Mouse (Mus musculus): Measurements from ENCODE around the gene Vmn2r56. TPM values are rescaled to one million over a fixed set of nuclear protein-coding genes. Genes with fewer than 3 reads are reported as not detected.
"Not testable (repeated sequence)": the region's sequence is repeated elsewhere in the genome, so short reads cannot be mapped to it uniquely, and the experiment has no call there.

Vmn2r56 gene
- not detected in 2 replicates for polyA plus RNA-seq (2014; fragmentation: Nextera tagmentation; extraction: Ambion mirVana)

GRCm38 (mm10) chr7:12734904-12735303 lies at the start of gene Vmn2r56:
Gene Vmn2r56, minus strand, starts transcription at chr7:12735004.
- no peaks in the 10 kb centered on the region for H3K9me3 ChIP-seq (ENCODE audit: control insufficient read depth, low read length)
- no peak within 1 kb of the TSS for H3K4me3 ChIP-seq (ENCODE audit: low read depth, low read length)
- no peak within 1 kb of the TSS for H3K27ac ChIP-seq (ENCODE audit: low read depth)
- DNase-seq (ENCODE audit: low spot score) (no peak), ATAC-seq (replicated peaks; ENCODE audit: low FRiP score, low TSS enrichment, low read depth) (no peak)
- no peaks in the 10 kb centered on the region for H3K4me1 ChIP-seq (replicated peaks; ENCODE audit: control insufficient read depth, insufficient read depth, low read length)
- H3K4me2 ChIP-seq (ENCODE audit: low read length), result no peak within 1 kb of the TSS
- no peaks in the 10 kb centered on the region for H3K36me3 ChIP-seq (ENCODE audit: control insufficient read depth, insufficient read depth, low read length)
- H3K9ac ChIP-seq (ENCODE audit: low read length), result no peak within 1 kb of the TSS
- no peaks in the 10 kb centered on the region for H3K27me3 ChIP-seq (replicated peaks; ENCODE audit: control insufficient read depth, insufficient read depth, low read length)
- WGBS, result 62% methylated on average over 1 of the region's 1 CpGs

GRCm38 (mm10) chr7:12780151-12780830 lies 45.5 kb upstream of the Vmn2r56 start:
- Histone ChIP-seq H3K27ac (ENCODE audit: low read depth) (no peak overlapping the region), H3K27me3 (replicated peaks; ENCODE audit: control insufficient read depth, insufficient read depth, low read length) (no peaks in the 10 kb centered on the region), H3K4me1 (replicated peaks; ENCODE audit: control insufficient read depth, insufficient read depth, low read length) (peaks cover 4% of the 10 kb centered on the region; the same call in 1 of the 2 replicates), H3K9me3 (ENCODE audit: control insufficient read depth, low read length) (no peaks in the 10 kb centered on the region), H3K9ac (ENCODE audit: low read length) (peak overlapping the region; percentile 56), H3K36me3 (ENCODE audit: control insufficient read depth, insufficient read depth, low read length) (no peaks in the 10 kb centered on the region), H3K4me3 (ENCODE audit: low read depth, low read length) (peak overlapping the region; percentile 51), H3K4me2 (ENCODE audit: low read length) (peak overlapping the region; percentile 90)
- ATAC-seq (replicated peaks; ENCODE audit: low FRiP score, low TSS enrichment, low read depth) (peak; percentile 97), DNase-seq (ENCODE audit: low spot score) (peak; percentile 84)
- under 1% methylated on average over 57 of the region's 57 CpGs for WGBS

- WGBS, result 20% methylated on average over 10 of the region's 10 CpGs
- no peaks in the 10 kb centered on the region for H3K27me3 ChIP-seq (replicated peaks; ENCODE audit: control insufficient read depth, insufficient read depth, low read length)
- no peak overlapping the region for H3K27ac ChIP-seq (ENCODE audit: low read depth)
- no peaks in the 10 kb centered on the region for H3K9me3 ChIP-seq (ENCODE audit: control insufficient read depth, low read length)
- ATAC-seq (replicated peaks; ENCODE audit: low FRiP score, low TSS enrichment, low read depth) (no peak), DNase-seq (ENCODE audit: low spot score) (no peak)
- peak overlapping the region; percentile 51 for H3K4me3 ChIP-seq (ENCODE audit: low read depth, low read length)
- H3K4me1 ChIP-seq (replicated peaks; ENCODE audit: control insufficient read depth, insufficient read depth, low read length), result peaks cover 4% of the 10 kb centered on the region; the same call in 1 of the 2 replicates
- H3K9ac ChIP-seq (ENCODE audit: low read length), result peak overlapping the region; percentile 56
- H3K36me3 ChIP-seq (ENCODE audit: control insufficient read depth, insufficient read depth, low read length), result peaks cover 1% of the 10 kb centered on the region; the same call in 1 of the 2 replicates
- H3K4me2 ChIP-seq (ENCODE audit: low read length), result peak overlapping the region; percentile 90
Measured at GRCm38 (mm10) chr7:12779782-12780150, 45.0 kb upstream of the Vmn2r56 start.

- DNase-seq (ENCODE audit: low spot score), result no peak
- Histone ChIP-seq H3K4me3 (ENCODE audit: low read depth, low read length) (no peak overlapping the region), H3K9ac (ENCODE audit: low read length) (no peak overlapping the region), H3K4me1 (replicated peaks; ENCODE audit: control insufficient read depth, insufficient read depth, low read length) (peaks cover 4% of the 10 kb centered on the region; the same call in 1 of the 2 replicates), H3K36me3 (ENCODE audit: control insufficient read depth, insufficient read depth, low read length) (peaks cover 8% of the 10 kb centered on the region), H3K27ac (ENCODE audit: low read depth) (no peak overlapping the region), H3K27me3 (replicated peaks; ENCODE audit: control insufficient read depth, insufficient read depth, low read length) (no peaks in the 10 kb centered on the region), H3K4me2 (ENCODE audit: low read length) (no peak overlapping the region; the same call in 1 of the 2 replicates), H3K9me3 (ENCODE audit: control insufficient read depth, low read length) (no peaks in the 10 kb centered on the region)
- ATAC-seq (replicated peaks; ENCODE audit: low FRiP score, low TSS enrichment, low read depth), result no peak
- 91% methylated on average over 5 of the region's 5 CpGs for WGBS
Measured at GRCm38 (mm10) chr7:12779141-12779540, 44.3 kb upstream of the Vmn2r56 start.

- ATAC-seq (replicated peaks; ENCODE audit: low FRiP score, low TSS enrichment, low read depth) (no peak), DNase-seq (ENCODE audit: low spot score) (no peak)
- H3K4me3 ChIP-seq (ENCODE audit: low read depth, low read length), result no peak overlapping the region
- peaks cover 25% of the 10 kb centered on the region for H3K36me3 ChIP-seq (ENCODE audit: control insufficient read depth, insufficient read depth, low read length)
- H3K9me3 ChIP-seq (ENCODE audit: control insufficient read depth, low read length), result no peaks in the 10 kb centered on the region
- H3K9ac ChIP-seq (ENCODE audit: low read length), result no peak overlapping the region
- no peak overlapping the region for H3K27ac ChIP-seq (ENCODE audit: low read depth)
- H3K4me1 ChIP-seq (replicated peaks; ENCODE audit: control insufficient read depth, insufficient read depth, low read length), result peaks cover under 1% of the 10 kb centered on the region; the same call in 1 of the 2 replicates
- H3K27me3 ChIP-seq (replicated peaks; ENCODE audit: control insufficient read depth, insufficient read depth, low read length), result no peaks in the 10 kb centered on the region
- H3K4me2 ChIP-seq (ENCODE audit: low read length), result no peak overlapping the region
- 97% methylated on average over 1 of the region's 1 CpGs for WGBS
Measured at GRCm38 (mm10) chr7:12774606-12775005, 39.8 kb upstream of the Vmn2r56 start.

GRCm38 (mm10) chr7:12774111-12774510 lies 39.3 kb upstream of the Vmn2r56 start:
- Histone ChIP-seq H3K4me2 (ENCODE audit: low read length) (no peak overlapping the region), H3K27ac (ENCODE audit: low read depth) (no peak overlapping the region), H3K27me3 (replicated peaks; ENCODE audit: control insufficient read depth, insufficient read depth, low read length) (no peaks in the 10 kb centered on the region), H3K4me1 (replicated peaks; ENCODE audit: control insufficient read depth, insufficient read depth, low read length) (no peaks in the 10 kb centered on the region), H3K36me3 (ENCODE audit: control insufficient read depth, insufficient read depth, low read length) (peaks cover 28% of the 10 kb centered on the region), H3K9ac (ENCODE audit: low read length) (no peak overlapping the region), H3K9me3 (ENCODE audit: control insufficient read depth, low read length) (no peaks in the 10 kb centered on the region), H3K4me3 (ENCODE audit: low read depth, low read length) (no peak overlapping the region)
- ATAC-seq (replicated peaks; ENCODE audit: low FRiP score, low TSS enrichment, low read depth), result no peak
- 91% methylated on average over 9 of the region's 9 CpGs for WGBS
- DNase-seq (ENCODE audit: low spot score), result no peak

- Histone ChIP-seq H3K4me1 (replicated peaks; ENCODE audit: control insufficient read depth, insufficient read depth, low read length) (no peaks in the 10 kb centered on the region), H3K27ac (ENCODE audit: low read depth) (no peak overlapping the region), H3K4me2 (ENCODE audit: low read length) (peak overlapping the region; percentile 4; the same call in 1 of the 2 replicates), H3K27me3 (replicated peaks; ENCODE audit: control insufficient read depth, insufficient read depth, low read length) (no peaks in the 10 kb centered on the region), H3K36me3 (ENCODE audit: control insufficient read depth, insufficient read depth, low read length) (no peaks in the 10 kb centered on the region), H3K9ac (ENCODE audit: low read length) (no peak overlapping the region), H3K4me3 (ENCODE audit: low read depth, low read length) (no peak overlapping the region), H3K9me3 (ENCODE audit: control insufficient read depth, low read length) (0 out of 2 replicates have a peak, but pooled peaks cover 4% of the 10 kb centered on the region)
- ATAC-seq (replicated peaks; ENCODE audit: low FRiP score, low TSS enrichment, low read depth) (no peak), DNase-seq (ENCODE audit: low spot score) (no peak)
- 69% methylated on average over 24 of the region's 24 CpGs for WGBS
Measured at GRCm38 (mm10) chr7:12749431-12750198, 14.8 kb upstream of the Vmn2r56 start.

- H3K4me1 ChIP-seq (replicated peaks; ENCODE audit: control insufficient read depth, insufficient read depth, low read length); H3K27me3 ChIP-seq (replicated peaks; ENCODE audit: control insufficient read depth, insufficient read depth, low read length); H3K9ac ChIP-seq (ENCODE audit: low read length); ATAC-seq (replicated peaks; ENCODE audit: low FRiP score, low TSS enrichment, low read depth); H3K4me2 ChIP-seq (ENCODE audit: low read length); H3K27ac ChIP-seq (ENCODE audit: low read depth); DNase-seq (ENCODE audit: low spot score); H3K4me3 ChIP-seq (ENCODE audit: low read depth, low read length); H3K36me3 ChIP-seq (ENCODE audit: control insufficient read depth, insufficient read depth, low read length); H3K9me3 ChIP-seq (ENCODE audit: control insufficient read depth, low read length): not testable (repeated sequence)
- WGBS, result 81% methylated on average over 3 of the region's 3 CpGs
Measured at GRCm38 (mm10) chr7:12684903-12685302, 49.9 kb downstream of the Vmn2r56 start, which contains the start of gene Vmn2r55. Gene Vmn2r55, minus strand, starts transcription at chr7:12685003.
